Mouse (Mus musculus) stomach, postnatal 0 days (tissue): ENCODE results near the gene Asgr1.

Source experiments
- CTCF ChIP-seq: IDR thresholded peaks from 2 replicates; pipeline ENCODE4 v1.5.1; 2016; ENCODE audit warnings: antibody characterized with exemption, low read depth, mild to moderate bottlenecking, moderate library complexity
- EP300 ChIP-seq: optimal IDR thresholded peaks from 2 replicates; pipeline ENCODE3; 2016; ENCODE audit warnings: antibody characterized with exemption

- no peak for TF ChIP-seq CTCF
- no peak for TF ChIP-seq EP300
Measured at GRCm38 (mm10) chr11:70019495-70020021, 34.3 kb upstream of the Asgr1 start.
